Mouse (Mus musculus) liver, postnatal 0 days (tissue): ENCODE measurements around the gene Rnps1. TPM values are rescaled to one million over a fixed set of nuclear protein-coding genes. Genes with fewer than 3 reads are reported as not detected.

Experiments
- ATAC-seq: fragments of 200-750 bp; cut with Nextera tagmentation; 2 replicates; pipeline ENCODE4 v1.8.0; 2017; ENCODE audit warnings: mild to moderate bottlenecking, moderate library complexity
- DNase-seq: peaks from one replicate; pipeline ENCODE4 v3.0.0-alpha.2; 2016
- H3K27ac ChIP-seq: fragments of 300-500 bp; sonication (generic); 2 replicates; pipeline ENCODE4 v1.5.1; 2014; ENCODE audit warnings: antibody characterized with exemption, moderate library complexity, mild to moderate bottlenecking, low read depth
- H3K27me3 ChIP-seq: fragments of 300-500 bp; sonication (generic); 2 replicates; pipeline ENCODE4 v1.6.1; 2014; ENCODE audit warnings: low read length, control low read depth, mixed read lengths; ENCODE audit not compliant: insufficient read depth
- H3K36me3 ChIP-seq: fragments of 300-500 bp; sonication (generic); replicated peaks from 2 replicates; pipeline ENCODE4 v1.6.1; 2014; ENCODE audit warnings: mild to moderate bottlenecking, control low read depth, low read length, moderate library complexity, mixed read lengths; ENCODE audit not compliant: insufficient read depth
- H3K4me1 ChIP-seq: fragments of 300-500 bp; sonication (generic); 2 replicates; pipeline ENCODE4 v1.6.1; 2014; ENCODE audit warnings: antibody characterized with exemption, mild to moderate bottlenecking, control low read depth; ENCODE audit not compliant: insufficient read depth
- H3K4me2 ChIP-seq: fragments of 300-500 bp; sonication (generic); 2 replicates; pipeline ENCODE4 v1.6.1; 2014; ENCODE audit warnings: low read depth, mild to moderate bottlenecking, low read length, moderate library complexity, mixed read lengths
- H3K4me3 ChIP-seq: fragments of 300-500 bp; sonication (generic); 2 replicates; pipeline ENCODE4 v1.5.1; 2014; ENCODE audit warnings: low read depth, low read length
- H3K9ac ChIP-seq: fragments of 300-500 bp; sonication (generic); replicated peaks from 2 replicates; pipeline ENCODE4 v1.6.1; 2014; ENCODE audit warnings: mild to moderate bottlenecking, moderate library complexity
- H3K9me3 ChIP-seq: fragments of 300-500 bp; sonication (generic); 2 replicates; pipeline ENCODE4 v1.6.1; 2016; ENCODE audit warnings: mild to moderate bottlenecking, control low read depth, low read length, mixed read lengths
- CTCF ChIP-seq: sonication (generic); IDR thresholded peaks from 2 replicates; pipeline ENCODE4 v1.5.1; 2016; ENCODE audit warnings: antibody characterized with exemption, low read depth
- EP300 ChIP-seq: IDR thresholded peaks from 2 replicates; pipeline ENCODE4 v1.6.1; 2016; ENCODE audit warnings: antibody characterized with exemption, low read depth, mild to moderate bottlenecking
- WGBS: fragments of 180-500 bp; shearing (Covaris S2); extraction: QIAGEN DNeasy Blood & Tissue Kit; methylation state at CpG from one replicate; pipeline ENCODE4 v1.1.7; 2014; ENCODE audit not compliant: insufficient replicate concordance; 5-methylcytosine and 5-hydroxymethylcytosine counted together
- polyA plus RNA-seq: library from polyadenylated mRNA; unstranded; fragments of >200 nt; fragmentation: Nextera tagmentation; extraction: Ambion mirVana; gene quantifications from 2 replicates; pipeline ENCODE4 v1.2.1, GENCODE M21; 2015

Rnps1 gene
- polyA plus RNA-seq, result 67.4 and 69.9 TPM in 2 replicates

GRCm38 (mm10) chr17:24414230-24414976, at the start of gene Rnps1:
TSS of gene Rnps1 (plus strand) at chr17:24414565.
- WGBS, result under 1% methylated on average over 60 of the region's 64 CpGs
- no peaks in the 10 kb centered on the region for H3K9me3 ChIP-seq
- ATAC-seq (peak; percentile 91), DNase-seq (peak; percentile 100)
- TF ChIP-seq CTCF (no peak; the same call in 1 of the 2 replicates), EP300 (0 out of 2 replicates have a peak, but pooled peaks have one; percentile 52)
- H3K4me1 ChIP-seq, result peaks cover 16% of the 10 kb centered on the region
- H3K4me3 ChIP-seq, result peak within 1 kb of the TSS; percentile 89
- peak within 1 kb of the TSS; percentile 91 for H3K4me2 ChIP-seq
- peak within 1 kb of the TSS; percentile 94 for H3K9ac ChIP-seq
- H3K27me3 ChIP-seq, result no peaks in the 10 kb centered on the region
- peaks cover 47% of the 10 kb centered on the region for H3K36me3 ChIP-seq
- H3K27ac ChIP-seq, result peak within 1 kb of the TSS; percentile 89

GRCm38 (mm10) chr17:24365863-24366262, 48.5 kb upstream of the Rnps1 start:
- peaks cover 14% of the 10 kb centered on the region for H3K4me1 ChIP-seq
- ATAC-seq, result no peak
- no peak for DNase-seq
- no peak for TF ChIP-seq EP300
- TF ChIP-seq CTCF, result no peak
- H3K27ac ChIP-seq, result no peak overlapping the region
- WGBS, result 61% methylated on average over 13 of the region's 13 CpGs
- no peak overlapping the region for H3K9ac ChIP-seq
- no peaks in the 10 kb centered on the region for H3K9me3 ChIP-seq
- H3K4me3 ChIP-seq, result no peak overlapping the region
- H3K36me3 ChIP-seq, result peaks cover 32% of the 10 kb centered on the region
- H3K4me2 ChIP-seq, result no peak overlapping the region
- H3K27me3 ChIP-seq, result no peaks in the 10 kb centered on the region

- TF ChIP-seq EP300 (no peak), CTCF (no peak)
- Histone ChIP-seq H3K4me3 (no peak overlapping the region), H3K27me3 (no peaks in the 10 kb centered on the region), H3K27ac (no peak overlapping the region), H3K9ac (no peak overlapping the region), H3K36me3 (peaks cover 60% of the 10 kb centered on the region), H3K4me2 (no peak overlapping the region), H3K4me1 (no peaks in the 10 kb centered on the region), H3K9me3 (no peaks in the 10 kb centered on the region)
- DNase-seq (peak; percentile 22), ATAC-seq (peak; percentile 36; the same call in 1 of the 2 replicates)
- 73% methylated on average over 4 of the region's 5 CpGs for WGBS
These were observed 39.2 kb upstream of the Rnps1 start for GRCm38 (mm10) chr17:24375094-24375712.

GRCm38 (mm10) chr17:24375886-24376285, 38.5 kb upstream of the Rnps1 start:
- no peak for ATAC-seq
- H3K27ac ChIP-seq, result no peak overlapping the region
- peaks cover 55% of the 10 kb centered on the region for H3K36me3 ChIP-seq
- no peak overlapping the region for H3K4me3 ChIP-seq
- no peaks in the 10 kb centered on the region for H3K4me1 ChIP-seq
- no peak overlapping the region for H3K4me2 ChIP-seq
- no peaks in the 10 kb centered on the region for H3K27me3 ChIP-seq
- H3K9ac ChIP-seq, result no peak overlapping the region
- WGBS, result 81% methylated on average over 6 of the region's 6 CpGs
- no peaks in the 10 kb centered on the region for H3K9me3 ChIP-seq
- no peak for DNase-seq
- TF ChIP-seq EP300 (no peak), CTCF (no peak)

GRCm38 (mm10) chr17:24378496-24378895, 35.9 kb upstream of the Rnps1 start:
- no peak for TF ChIP-seq EP300
- TF ChIP-seq CTCF, result no peak
- Histone ChIP-seq H3K4me1 (no peaks in the 10 kb centered on the region), H3K27ac (no peak overlapping the region), H3K4me3 (no peak overlapping the region), H3K9ac (no peak overlapping the region), H3K9me3 (no peaks in the 10 kb centered on the region), H3K27me3 (no peaks in the 10 kb centered on the region), H3K4me2 (no peak overlapping the region), H3K36me3 (peaks cover 61% of the 10 kb centered on the region)
- no peak for DNase-seq
- no peak for ATAC-seq
- 68% methylated on average over 2 of the region's 2 CpGs for WGBS

- DNase-seq (no peak), ATAC-seq (no peak)
- Histone ChIP-seq H3K27ac (no peak overlapping the region), H3K9ac (no peak overlapping the region), H3K4me2 (no peak overlapping the region), H3K4me1 (no peaks in the 10 kb centered on the region), H3K4me3 (no peak overlapping the region), H3K36me3 (peaks cover 58% of the 10 kb centered on the region), H3K9me3 (no peaks in the 10 kb centered on the region), H3K27me3 (no peaks in the 10 kb centered on the region)
- 85% methylated on average over 8 of the region's 8 CpGs for WGBS
- TF ChIP-seq CTCF, result no peak
- TF ChIP-seq EP300, result no peak
These were observed 30.6 kb upstream of the Rnps1 start for GRCm38 (mm10) chr17:24383789-24384188.
